Mouse (Mus musculus) embryonic facial prominence, embryonic 14.5 days (tissue): Measurements from ENCODE around the gene E130309D02Rik. TPM values are rescaled to one million over a fixed set of nuclear protein-coding genes. Genes with fewer than 3 reads are reported as not detected.

ENCODE experiments used
- ATAC-seq: fragments of 200-750 bp; cut with Nextera tagmentation; 2 replicates; pipeline ENCODE4 v1.8.0; 2017; ENCODE audit warnings: low read depth, moderate number of reproducible peaks, moderate TSS enrichment
- DNase-seq: peaks from one replicate; pipeline ENCODE4 v3.0.0-alpha.2; 2015; ENCODE audit warnings: low spot score
- H3K27ac ChIP-seq: fragments of 300-500 bp; sonication (generic); replicated peaks from 2 replicates; pipeline ENCODE4 v1.5.1; 2014; ENCODE audit warnings: low read depth, mild to moderate bottlenecking, low read length, moderate library complexity
- H3K27me3 ChIP-seq: fragments of 300-500 bp; sonication (generic); replicated peaks from 2 replicates; pipeline ENCODE4 v1.6.1; 2014; ENCODE audit warnings: low read length; ENCODE audit not compliant: control insufficient read depth, insufficient read depth
- H3K36me3 ChIP-seq: fragments of 300-500 bp; sonication (generic); 2 replicates; pipeline ENCODE4 v1.6.1; 2014; ENCODE audit warnings: low read length, mixed read lengths; ENCODE audit not compliant: control insufficient read depth, insufficient read depth
- H3K4me1 ChIP-seq: fragments of 300-500 bp; sonication (generic); 2 replicates; pipeline ENCODE4 v1.6.1; 2014; ENCODE audit warnings: antibody characterized with exemption, low read length; ENCODE audit not compliant: control insufficient read depth, insufficient read depth
- H3K4me2 ChIP-seq: fragments of 300-500 bp; sonication (generic); 2 replicates; pipeline ENCODE4 v1.6.1; 2014; ENCODE audit warnings: low read depth, mild to moderate bottlenecking, low read length, moderate library complexity, mixed read lengths
- H3K4me3 ChIP-seq: fragments of 300-500 bp; sonication (generic); 2 replicates; pipeline ENCODE4 v1.5.1; 2014; ENCODE audit warnings: low read depth, mild to moderate bottlenecking, low read length
- H3K9ac ChIP-seq: fragments of 300-500 bp; sonication (generic); 2 replicates; pipeline ENCODE4 v1.6.1; 2014; ENCODE audit warnings: low read depth, mild to moderate bottlenecking, low read length, moderate library complexity, mixed read lengths
- H3K9me3 ChIP-seq: fragments of 300-500 bp; sonication (generic); 2 replicates; pipeline ENCODE4 v1.6.1; 2016; ENCODE audit warnings: low read length; ENCODE audit not compliant: control insufficient read depth
- WGBS: fragments of 180-500 bp; shearing (Covaris S2); extraction: QIAGEN DNeasy Blood & Tissue Kit; methylation state at CpG from one replicate; pipeline ENCODE4 v1.1.7; 2014; 5-methylcytosine and 5-hydroxymethylcytosine counted together
- polyA plus RNA-seq: library from polyadenylated mRNA; unstranded; fragments of >200 nt; fragmentation: Nextera tagmentation; extraction: Ambion mirVana; gene quantifications from 2 replicates; pipeline ENCODE4 v1.2.1, GENCODE M21; 2014

The E130309D02Rik gene
- polyA plus RNA-seq, 1 experiment from 2014 or later = 22.6 TPM

- no peak overlapping the region for H3K9ac ChIP-seq
- no peaks in the 10 kb centered on the region for H3K27me3 ChIP-seq
- no peak overlapping the region for H3K27ac ChIP-seq
- H3K4me2 ChIP-seq = no peak overlapping the region
- no peaks in the 10 kb centered on the region for H3K4me1 ChIP-seq
- H3K36me3 ChIP-seq = peaks cover 57% of the 10 kb centered on the region
- ATAC-seq (no peak), DNase-seq (no peak)
- 0 out of 2 replicates have a peak, but pooled peaks cover 3% of the 10 kb centered on the region for H3K9me3 ChIP-seq
- 94% methylated on average over 4 of the region's 4 CpGs for WGBS
- no peak overlapping the region for H3K4me3 ChIP-seq
Observed at GRCm38 (mm10) chr5:143299686-143300085, 15.5 kb downstream of the E130309D02Rik start.

- Histone ChIP-seq H3K4me2 (no peak overlapping the region), H3K9ac (no peak overlapping the region), H3K27me3 (peaks cover 10% of the 10 kb centered on the region), H3K4me1 (peaks cover 6% of the 10 kb centered on the region; the same call in 1 of the 2 replicates), H3K27ac (no peak overlapping the region), H3K9me3 (0 out of 2 replicates have a peak, but pooled peaks cover 3% of the 10 kb centered on the region), H3K36me3 (peaks cover 46% of the 10 kb centered on the region), H3K4me3 (no peak overlapping the region)
- 93% methylated on average over 7 of the region's 7 CpGs for WGBS
- no peak for ATAC-seq
- DNase-seq = no peak
Observed at GRCm38 (mm10) chr5:143298391-143298790, 16.8 kb downstream of the E130309D02Rik start.

- peaks cover 44% of the 10 kb centered on the region for H3K36me3 ChIP-seq
- H3K4me1 ChIP-seq = peaks cover 6% of the 10 kb centered on the region; the same call in 1 of the 2 replicates
- H3K27ac ChIP-seq = no peak overlapping the region
- no peak for DNase-seq
- no peak overlapping the region for H3K4me3 ChIP-seq
- peaks cover 14% of the 10 kb centered on the region for H3K27me3 ChIP-seq
- 0 out of 2 replicates have a peak, but pooled peaks cover 3% of the 10 kb centered on the region for H3K9me3 ChIP-seq
- H3K9ac ChIP-seq = no peak overlapping the region
- H3K4me2 ChIP-seq = no peak overlapping the region
- no peak for ATAC-seq
- 90% methylated on average over 9 of the region's 9 CpGs for WGBS
Observed at GRCm38 (mm10) chr5:143297986-143298385, 17.2 kb downstream of the E130309D02Rik start.

- ATAC-seq (no peak), DNase-seq (no peak)
- 83% methylated on average over 2 of the region's 2 CpGs for whole genome bisulfite sequencing
- Histone ChIP-seq H3K27ac (no peak overlapping the region), H3K4me2 (no peak overlapping the region), H3K27me3 (peaks cover 39% of the 10 kb centered on the region), H3K4me1 (peaks cover 6% of the 10 kb centered on the region; the same call in 1 of the 2 replicates), H3K9ac (no peak overlapping the region), H3K4me3 (no peak overlapping the region), H3K36me3 (peaks cover 18% of the 10 kb centered on the region), H3K9me3 (0 out of 2 replicates have a peak, but pooled peaks cover 3% of the 10 kb centered on the region)
Observed at GRCm38 (mm10) chr5:143295330-143295729, 19.8 kb downstream of the E130309D02Rik start.

GRCm38 (mm10) chr5:143294862-143295261, 20.3 kb downstream of the E130309D02Rik start:
- no peak for DNase-seq
- Histone ChIP-seq H3K4me3 (no peak overlapping the region), H3K36me3 (peaks cover 13% of the 10 kb centered on the region), H3K4me2 (no peak overlapping the region), H3K9ac (no peak overlapping the region), H3K27me3 (peaks cover 43% of the 10 kb centered on the region), H3K9me3 (0 out of 2 replicates have a peak, but pooled peaks cover 2% of the 10 kb centered on the region), H3K4me1 (peaks cover 6% of the 10 kb centered on the region; the same call in 1 of the 2 replicates), H3K27ac (no peak overlapping the region)
- no peak for ATAC-seq
- WGBS = 95% methylated on average over 3 of the region's 3 CpGs

GRCm38 (mm10) chr5:143293404-143293803, 21.8 kb downstream of the E130309D02Rik start, which contains the start of gene Zfp853:
TSS of gene Zfp853 (minus strand) at chr5:143293623.
- peaks cover 2% of the 10 kb centered on the region; the same call in 1 of the 2 replicates for H3K36me3 ChIP-seq
- H3K9ac ChIP-seq = peak within 1 kb of the TSS; percentile 66
- peak within 1 kb of the TSS; percentile 50 for H3K4me3 ChIP-seq
- no peaks in the 10 kb centered on the region for H3K9me3 ChIP-seq
- peaks cover 7% of the 10 kb centered on the region for H3K4me1 ChIP-seq
- H3K27me3 ChIP-seq = peaks cover 57% of the 10 kb centered on the region
- no peak within 1 kb of the TSS for H3K27ac ChIP-seq
- ATAC-seq (peak; percentile 21; the same call in 1 of the 2 replicates), DNase-seq (no peak)
- H3K4me2 ChIP-seq = peak within 1 kb of the TSS; percentile 83
- WGBS = 1% methylated on average over 16 of the region's 38 CpGs

- Histone ChIP-seq H3K27ac (no peak overlapping the region), H3K27me3 (peaks cover 63% of the 10 kb centered on the region), H3K9me3 (no peaks in the 10 kb centered on the region), H3K4me1 (peaks cover 12% of the 10 kb centered on the region), H3K9ac (peak overlapping the region; percentile 66), H3K36me3 (no peaks in the 10 kb centered on the region), H3K4me2 (peak overlapping the region; percentile 83), H3K4me3 (peak overlapping the region; percentile 50)
- ATAC-seq = no peak
- WGBS = 3% methylated on average over 12 of the region's 19 CpGs
- no peak for DNase-seq
Observed at GRCm38 (mm10) chr5:143292879-143293278, 22.3 kb downstream of the E130309D02Rik start.

- Histone ChIP-seq H3K27me3 (peaks cover 82% of the 10 kb centered on the region), H3K36me3 (no peaks in the 10 kb centered on the region), H3K4me3 (no peak overlapping the region), H3K4me1 (peaks cover 14% of the 10 kb centered on the region), H3K9ac (no peak overlapping the region), H3K9me3 (no peaks in the 10 kb centered on the region), H3K4me2 (no peak overlapping the region), H3K27ac (no peak overlapping the region)
- no peak for ATAC-seq
- no peak for DNase-seq
- WGBS = 70% methylated on average over 9 of the region's 9 CpGs
Observed at GRCm38 (mm10) chr5:143289299-143289698, 25.9 kb downstream of the E130309D02Rik start.

GRCm38 (mm10) chr5:143288378-143288911, 26.7 kb downstream of the E130309D02Rik start:
- peak overlapping the region; percentile 19; the same call in 1 of the 2 replicates for H3K9ac ChIP-seq
- no peak for ATAC-seq
- peaks cover 73% of the 10 kb centered on the region for H3K27me3 ChIP-seq
- DNase-seq = no peak
- H3K9me3 ChIP-seq = no peaks in the 10 kb centered on the region
- H3K27ac ChIP-seq = no peak overlapping the region
- WGBS = 16% methylated on average over 6 of the region's 9 CpGs
- H3K36me3 ChIP-seq = no peaks in the 10 kb centered on the region
- peak overlapping the region; percentile 46 for H3K4me2 ChIP-seq
- peak overlapping the region; percentile 25 for H3K4me3 ChIP-seq
- H3K4me1 ChIP-seq = peaks cover 8% of the 10 kb centered on the region
